Mouse (Mus musculus) layer of hippocampus, postnatal 14 days (tissue): ENCODE results near the gene Zfp280b. TPM values are rescaled to one million over a fixed set of nuclear protein-coding genes. Genes with fewer than 3 reads are reported as not detected.
"Not testable (repeated sequence)": the region's sequence is repeated elsewhere in the genome, so short reads cannot be mapped to it uniquely, and the experiment has no call there.

Source experiments
- DNase-seq, 2 experiments: peaks; one replicate each; pipeline ENCODE4 v3.0.0; 2021 to 2022; ENCODE audit warnings: low spot score in 2 of 2, mixed read lengths in 1 of 2
- microRNA-seq, 2 experiments: library from miRNA; unstranded; fragments of <30 nt; microRNA quantifications; one replicate each; pipeline ENCODE4 v1.2.0; 2021
- total RNA-seq, 2 experiments: library from RNA; stranded (reverse); gene quantifications; 2 replicates each; pipeline ENCODE4 v1.2.3; 2021

The Zfp280b gene
- total RNA-seq, 2 experiments from 2014 or later: 12.8 to 13.5 TPM

DNA sequence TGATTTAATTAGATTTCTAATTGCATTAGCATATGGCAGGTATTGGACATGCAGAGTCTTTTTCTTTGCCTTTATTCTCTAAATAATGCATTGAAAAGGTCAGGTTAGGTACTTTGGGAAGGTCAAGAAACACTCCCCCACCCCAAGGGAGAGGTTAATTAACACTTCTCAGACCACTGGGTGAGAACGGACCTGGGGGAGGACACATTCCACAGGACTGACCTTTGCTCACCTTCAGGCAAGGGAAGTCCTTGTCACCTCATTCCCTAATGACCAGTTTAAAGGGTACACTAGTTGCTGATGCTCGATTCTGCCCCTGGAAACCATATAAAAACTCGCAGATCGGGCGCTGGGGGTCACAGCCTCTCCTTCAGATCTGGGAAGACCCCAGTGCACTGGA lies 3.2 kb upstream of the Zfp280b start:
- no peak for DNase-seq

DNA sequence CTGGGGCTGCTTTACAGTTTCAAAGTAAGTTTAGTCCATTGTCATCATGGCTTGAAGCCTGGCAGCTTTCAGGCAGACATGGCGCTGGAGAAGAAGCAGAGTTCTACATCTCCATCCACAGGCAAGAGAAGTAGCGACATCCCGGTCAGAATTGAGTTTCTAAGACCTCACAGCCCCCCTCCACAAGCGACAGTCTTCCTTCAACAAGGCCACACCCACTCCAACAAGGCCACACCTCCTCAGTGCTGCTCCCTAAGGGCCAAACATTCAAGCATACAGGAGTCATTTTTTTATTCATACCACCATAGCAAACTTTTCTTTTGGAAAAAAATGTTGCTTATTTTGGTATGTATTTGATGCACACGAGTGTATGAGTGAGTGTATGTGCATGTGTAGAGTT lies 2.0 kb upstream of the Zfp280b start:
- no peak for DNase-seq

DNA sequence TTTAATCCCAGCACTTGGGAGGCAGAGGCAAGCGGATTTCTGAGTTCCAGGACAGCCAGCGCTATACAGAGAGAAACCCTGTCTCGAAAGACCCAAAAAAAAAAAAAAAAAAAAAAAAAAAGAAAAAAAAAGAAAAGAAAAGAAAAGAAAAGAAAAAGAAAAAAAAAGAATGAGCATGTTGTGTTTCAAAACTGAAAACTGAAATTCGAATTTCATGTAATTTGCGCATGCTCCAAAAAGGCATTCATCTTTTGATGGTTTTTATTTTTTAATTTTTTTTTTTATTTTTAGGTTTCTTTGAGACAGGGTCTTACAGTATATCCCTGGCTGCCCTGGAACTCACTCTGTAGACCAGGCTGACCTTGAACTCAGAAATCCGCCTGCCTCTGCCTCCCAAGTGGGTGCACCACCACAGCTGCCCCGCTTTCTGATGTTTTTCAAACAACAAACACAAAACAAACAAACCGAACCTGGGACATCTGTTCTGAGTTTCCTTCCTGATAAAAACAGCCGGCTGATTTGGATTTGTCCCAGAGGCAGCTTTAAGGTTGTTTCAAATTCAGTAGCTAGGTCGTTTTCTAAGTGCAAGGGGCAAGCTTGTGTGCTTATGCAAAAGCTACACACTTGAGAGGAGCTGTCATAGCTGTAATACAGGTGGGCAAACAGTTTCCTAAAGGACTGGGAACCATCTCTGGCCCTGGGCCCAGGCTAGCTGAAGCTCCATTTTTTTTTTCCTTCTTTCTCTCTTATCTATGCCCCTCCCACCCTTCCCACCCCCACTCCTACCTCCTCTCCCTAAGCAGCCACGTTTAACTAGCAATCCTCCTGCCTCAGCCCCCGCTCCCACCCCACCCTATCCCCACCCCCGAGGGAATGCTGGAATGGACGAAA lies 694 bp upstream of the Zfp280b start:
- peak in 1 of 2 experiments; percentile 12 for DNase-seq

DNA sequence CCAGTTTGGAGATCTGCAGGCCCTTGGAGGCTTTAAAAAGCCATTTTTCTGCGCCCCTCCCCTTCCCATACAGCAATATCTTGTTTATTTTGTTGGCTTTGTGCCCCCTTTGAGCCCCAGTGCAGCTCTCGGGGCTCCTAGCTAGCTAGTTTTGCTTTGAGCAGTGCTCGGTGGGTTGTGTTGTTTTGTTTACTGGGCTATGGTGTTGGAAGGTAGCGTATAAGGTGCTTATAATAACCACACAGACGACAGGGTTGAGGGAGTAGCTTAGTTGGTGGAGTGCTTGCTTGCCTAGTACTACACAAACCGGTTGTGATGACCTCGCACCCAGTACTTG lies 637 bp downstream of the Zfp280b start:
- no peak for DNase-seq

DNA sequence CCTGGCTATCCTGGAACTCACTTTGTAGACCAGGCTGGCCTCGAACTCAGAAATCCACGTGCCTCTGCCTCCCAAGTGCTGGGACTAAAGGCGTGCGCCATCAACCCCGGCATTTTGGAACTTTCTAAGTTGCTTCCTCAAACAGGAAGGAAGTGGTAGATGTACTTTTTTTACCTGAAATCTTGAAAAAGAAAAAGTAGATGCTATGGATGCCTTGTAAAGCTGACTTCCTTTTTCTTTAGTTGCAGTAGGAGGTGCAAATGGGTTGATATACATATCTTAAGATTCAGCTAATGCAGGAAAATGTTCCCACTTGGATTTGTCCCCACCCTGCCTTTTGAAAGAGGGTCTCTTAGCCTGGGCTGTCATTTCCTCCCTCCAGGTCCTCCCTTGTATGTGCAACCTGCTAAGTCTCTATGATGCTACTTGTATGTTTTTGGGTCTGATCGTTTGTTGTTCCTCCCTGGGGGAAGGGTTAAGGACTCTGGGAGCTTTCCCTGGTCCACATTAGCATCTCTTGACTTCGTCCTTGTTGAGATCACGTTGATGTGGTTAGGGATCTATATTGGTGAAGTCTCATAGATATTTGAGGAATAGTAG lies 1.7 kb downstream of the Zfp280b start:
- no peak for DNase-seq

DNA sequence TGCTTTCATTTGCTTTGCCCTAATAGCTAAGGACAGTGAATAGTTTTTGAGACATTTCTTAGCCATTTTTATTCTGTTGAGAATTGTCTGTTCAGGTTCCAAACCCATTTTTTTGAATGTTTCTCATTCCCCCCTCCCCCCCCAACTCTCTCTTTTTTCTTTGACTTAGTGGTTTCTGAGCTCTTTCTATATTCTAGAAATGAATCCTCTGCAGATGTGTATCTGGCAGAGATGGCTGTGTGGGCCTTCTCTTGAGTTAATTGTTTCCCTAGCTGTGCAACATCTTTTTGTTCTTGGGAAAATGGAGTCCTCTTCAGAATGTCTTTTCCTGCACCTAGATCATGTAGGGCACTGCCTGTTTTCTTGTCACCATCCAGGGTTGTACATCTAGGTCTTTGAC lies 2.8 kb downstream of the Zfp280b start:
- no peak for DNase-seq

DNA sequence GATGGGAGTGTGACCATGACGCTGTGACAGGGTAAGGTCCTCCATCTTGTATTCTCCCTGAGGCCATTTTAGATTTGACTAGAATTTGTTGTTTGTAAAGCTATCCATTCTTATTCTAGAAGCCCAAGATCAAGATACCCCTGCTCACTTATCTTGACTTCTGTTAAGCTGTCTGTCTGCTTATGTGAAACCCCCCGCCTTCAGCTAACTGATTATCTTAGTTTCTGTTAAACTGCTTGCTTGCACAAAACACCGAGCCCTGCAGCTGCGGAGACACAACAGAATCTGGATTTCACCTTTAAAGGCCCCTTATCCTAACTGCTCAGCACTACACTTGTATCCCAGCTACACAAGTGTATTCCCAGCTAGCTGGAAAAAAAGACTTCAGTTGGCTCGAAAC lies 4.5 kb downstream of the Zfp280b start:
- no peak for DNase-seq

DNA sequence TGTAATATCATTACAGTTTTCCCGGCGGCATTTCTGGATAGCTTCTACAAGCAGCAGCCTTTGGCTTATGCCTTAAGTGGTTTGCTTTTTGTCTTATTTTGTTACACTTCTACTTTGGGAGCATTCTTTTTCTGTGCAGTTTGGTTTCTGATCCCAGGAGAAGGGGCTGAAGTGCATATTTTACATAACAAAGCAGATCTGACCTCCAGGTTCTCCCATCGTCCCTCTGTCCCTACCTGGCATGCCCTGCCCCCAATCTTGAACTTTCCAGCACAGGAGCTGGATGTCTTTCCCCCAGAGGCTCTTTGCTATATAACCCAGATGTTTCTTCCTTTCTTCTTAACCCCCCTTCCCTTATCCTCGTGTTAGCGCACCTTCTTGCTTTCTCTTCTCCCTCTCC lies 12.9 kb downstream of the Zfp280b start:
- DNase-seq: no peak

DNA sequence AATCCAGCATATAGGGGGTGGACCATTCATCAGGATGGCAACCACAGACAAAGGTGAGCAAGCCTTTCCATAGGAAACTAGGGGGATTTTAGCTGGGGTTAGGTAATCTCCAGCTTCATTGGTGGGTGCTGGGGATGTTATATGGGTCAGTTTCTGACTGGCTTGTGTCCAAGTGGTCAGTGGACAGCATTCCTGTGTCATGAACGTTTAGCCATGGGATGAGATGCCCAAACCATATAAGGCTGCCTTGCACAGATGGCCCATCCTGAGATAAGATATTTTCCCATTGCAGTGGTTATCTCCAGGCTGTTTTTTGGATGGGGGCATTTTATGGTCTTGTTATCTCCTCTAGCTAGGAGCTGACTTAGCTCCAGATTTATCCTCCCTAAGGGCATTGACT lies 14.3 kb downstream of the Zfp280b start:
- DNase-seq: no peak

DNA sequence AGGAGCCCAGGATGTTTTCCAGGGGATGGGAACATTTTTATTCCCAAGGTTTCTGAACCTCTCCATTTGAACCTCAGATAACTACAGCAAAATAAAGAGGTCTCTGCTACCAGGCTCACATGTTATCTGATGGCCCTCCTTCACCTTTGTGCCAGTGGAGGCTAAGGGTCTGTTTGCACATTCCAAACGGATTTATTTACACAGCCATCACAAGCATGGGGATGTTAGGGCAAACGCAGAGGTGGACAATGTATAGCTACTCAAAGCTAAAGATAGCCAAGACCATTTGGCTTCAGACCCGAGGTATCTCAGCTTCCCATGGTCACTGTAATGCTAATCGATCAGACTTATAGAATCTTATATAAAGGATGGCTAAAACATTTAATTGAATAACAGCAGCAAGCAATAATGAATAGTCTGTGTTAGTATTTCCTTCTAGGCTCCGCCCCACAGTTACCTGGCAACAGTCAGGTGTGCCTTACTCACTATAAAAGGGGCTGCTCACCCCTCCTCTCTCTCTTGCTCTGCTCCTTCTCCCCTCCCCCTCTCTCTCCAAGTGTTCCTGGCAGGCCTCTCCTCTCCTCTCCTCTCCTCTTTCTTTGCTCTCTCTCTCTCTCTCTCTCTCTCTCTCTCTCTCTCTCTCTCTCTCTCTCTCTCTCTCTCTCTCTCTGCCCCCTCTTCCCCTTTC lies 14.9 kb downstream of the Zfp280b start:
- no peak for DNase-seq

DNA sequence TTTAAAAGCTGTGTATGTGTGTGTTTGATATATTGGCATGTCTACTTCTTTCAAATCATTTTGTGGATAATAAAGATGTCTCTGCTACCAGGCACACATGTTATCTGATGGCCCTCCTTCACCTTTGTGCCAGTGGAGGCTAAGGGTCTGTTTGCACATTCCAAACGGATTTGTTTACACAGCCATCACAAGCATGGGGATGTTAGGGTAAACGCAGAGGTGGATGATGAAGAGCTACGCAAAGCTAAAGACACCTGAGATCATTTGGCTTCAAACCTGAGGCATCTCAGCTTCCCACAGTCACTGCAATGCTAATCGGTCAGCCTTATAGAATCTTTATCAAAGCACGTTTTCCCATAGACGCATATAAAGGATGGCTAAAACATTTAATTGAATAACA lies 16.5 kb downstream of the Zfp280b start:
- no peak for DNase-seq

DNA sequence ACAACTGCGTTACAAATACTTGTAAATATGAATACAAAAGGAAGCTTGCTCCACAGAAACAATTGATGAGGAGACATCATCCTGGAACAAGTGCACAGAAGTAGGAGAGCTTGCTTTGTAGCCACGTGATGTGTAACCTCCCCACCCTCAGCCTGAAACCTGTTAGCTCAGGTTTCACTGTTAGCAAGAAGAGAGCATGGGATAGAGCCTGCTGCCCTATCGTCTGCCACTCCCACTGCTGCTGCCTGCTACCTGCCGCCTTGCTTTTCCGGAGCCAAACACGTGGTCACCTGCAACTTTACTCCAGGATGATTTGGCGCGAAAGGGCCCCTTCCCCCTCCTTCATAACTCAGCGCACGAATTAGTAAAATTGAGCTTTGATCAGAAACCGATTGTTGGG lies 19.4 kb downstream of the Zfp280b start:
- no peak for DNase-seq

DNA sequence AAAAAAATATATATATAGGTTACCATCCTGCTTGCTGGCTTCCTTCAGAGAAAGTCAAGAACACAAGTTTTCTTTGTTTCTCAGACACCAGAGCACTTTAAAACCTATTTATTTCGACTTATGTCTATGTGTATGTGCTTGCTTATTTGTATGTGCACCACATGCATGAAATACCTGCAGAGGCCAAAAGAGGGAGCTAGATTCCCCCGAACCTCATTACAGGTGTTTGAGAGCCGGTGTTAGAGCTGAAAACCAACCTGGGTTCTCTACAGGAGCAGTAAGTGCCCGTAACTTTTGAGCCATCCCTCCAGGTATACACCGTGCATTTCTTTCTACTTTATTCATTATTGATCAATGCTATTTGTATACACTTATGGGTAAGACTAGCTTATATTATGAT lies 30.0 kb downstream of the Zfp280b start:
- no peak for DNase-seq

DNA sequence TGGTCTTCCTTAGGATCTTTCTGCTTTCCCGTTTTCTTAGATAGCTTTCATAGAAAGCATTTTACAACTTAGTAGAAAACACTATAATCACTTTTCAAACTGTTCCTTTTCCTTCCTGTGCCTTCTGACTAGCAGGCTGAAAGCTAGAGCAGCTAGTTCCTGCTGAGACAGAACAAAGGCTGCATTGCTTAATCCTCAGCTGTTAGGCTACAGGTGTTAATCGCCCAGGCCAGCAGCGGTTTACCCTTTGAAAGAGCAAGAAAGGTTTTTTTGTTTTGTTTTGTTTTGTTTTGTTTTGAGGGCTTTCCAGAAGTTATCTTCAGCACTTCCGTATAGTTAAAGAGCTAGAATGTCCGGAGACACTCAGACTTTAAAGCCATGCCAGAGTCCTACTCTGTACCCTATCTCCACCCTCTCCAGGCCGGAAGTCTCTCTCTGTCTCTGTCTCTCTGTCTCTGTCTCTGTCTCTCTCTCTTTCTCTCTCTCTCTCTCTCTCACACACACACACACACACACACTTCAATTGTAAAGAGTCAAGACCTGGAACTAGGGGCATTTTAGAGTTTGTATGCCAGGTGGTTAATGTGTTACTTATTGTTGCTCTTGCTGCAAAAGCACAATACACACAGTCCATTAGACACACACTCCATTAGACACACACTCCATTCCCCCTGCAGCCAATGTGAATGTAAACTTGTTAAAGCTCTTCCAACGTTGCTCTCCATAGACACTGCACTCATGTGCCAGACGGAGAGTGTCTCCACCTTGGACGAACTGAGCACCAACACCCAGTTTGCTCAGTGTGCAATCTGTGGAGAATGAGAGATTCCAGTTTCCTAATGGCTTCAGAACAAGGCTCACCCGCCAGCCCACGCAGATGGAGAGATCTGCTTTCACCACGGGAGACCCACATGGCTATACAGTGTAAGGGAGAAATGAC lies 35.5 kb downstream of the Zfp280b start:
- DNase-seq: peak; percentile 8 to 47

DNA sequence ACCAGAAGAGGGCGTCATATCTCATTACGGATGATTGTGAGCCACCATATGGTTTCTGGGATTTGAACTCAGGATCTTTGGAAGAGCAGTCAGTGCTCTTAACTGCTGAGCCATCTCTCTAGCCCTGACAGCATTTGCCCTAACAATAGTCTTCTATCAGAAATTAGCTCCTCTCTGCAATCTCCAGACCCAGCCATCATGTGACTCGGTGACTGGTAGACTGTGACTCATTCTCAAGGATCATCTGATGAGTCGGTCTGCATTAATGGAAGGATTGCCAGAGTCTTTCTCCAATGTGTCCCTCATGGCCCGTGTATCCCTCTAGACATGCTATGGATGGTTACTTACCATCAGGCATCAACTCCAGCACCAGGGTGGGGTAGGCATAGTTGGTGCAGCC lies 39.6 kb downstream of the Zfp280b start:
- not testable (repeated sequence) for DNase-seq

DNA sequence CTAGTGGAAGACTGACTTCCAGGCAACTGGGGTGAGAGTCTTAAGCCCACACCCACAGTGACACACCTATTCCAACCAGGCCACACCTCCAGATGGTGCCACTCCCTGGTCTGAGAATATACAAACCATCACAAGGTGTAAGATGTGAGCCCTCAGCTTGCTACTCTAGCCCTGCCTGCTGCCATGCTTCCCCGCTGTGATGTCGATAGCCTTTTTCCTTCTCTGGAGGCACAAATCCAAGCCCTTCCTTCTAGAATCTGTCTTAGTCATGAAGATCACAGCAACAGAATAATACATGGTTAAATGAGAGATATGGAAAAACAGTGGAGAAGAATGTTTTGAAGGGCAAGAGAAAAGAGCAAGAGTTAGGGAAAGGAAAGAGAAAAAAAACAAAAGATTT lies 44.6 kb downstream of the Zfp280b start:
- not testable (repeated sequence) for DNase-seq

Small RNA genes lying within 50 kb of the gene (microRNA-seq; reads per million reads assigned to microRNA genes)
- 0 reads per million in 2 experiments for gene Mir6409

Other genes with a start within 250 kb of the Zfp280b start
- gene Gstt1, start 234.1 kb upstream of the Zfp280b start, total RNA-seq: 1 to 10 TPM; 4.6 to 4.7 TPM
- not detected for gene Gstt4, start 210.1 kb upstream of the Zfp280b start, total RNA-seq
- 1 to 10 TPM; 3.5 to 4.0 TPM for gene Gstt2, start 195.2 kb upstream of the Zfp280b start, total RNA-seq
- 100 to 1,000 TPM; 563 to 640 TPM for gene Mif, start 172.4 kb upstream of the Zfp280b start, total RNA-seq
- 1 to 10 TPM; 2.0 to 2.1 TPM for gene Derl3, start 139.2 kb upstream of the Zfp280b start, total RNA-seq
- gene Smarcb1, start 111.0 kb upstream of the Zfp280b start, total RNA-seq: 10 to 100 TPM; 80.6 to 84.5 TPM
- 100 to 1,000 TPM; 286 to 309 TPM for gene Chchd10, start 99.5 kb upstream of the Zfp280b start, total RNA-seq
- gene Mmp11, start 96.2 kb upstream of the Zfp280b start, total RNA-seq: 1 to 10 TPM; 2.3 to 3.3 TPM
- 1 to 10 TPM in 1 of 2 experiments, under 1 TPM in 1; 0.88 to 1.1 TPM for gene Gm867, start 92.0 kb upstream of the Zfp280b start, total RNA-seq
- not detected for gene Vpreb3, start 89.6 kb upstream of the Zfp280b start, total RNA-seq
- gene Gm5134, start 78.1 kb upstream of the Zfp280b start, total RNA-seq: not detected
- gene Slc5a4b, start 78.3 kb downstream of the Zfp280b start, total RNA-seq: under 1 TPM in 1 of 2 experiments, not detected in 1; 0.09 TPM
- gene Slc5a4a, start 114.8 kb downstream of the Zfp280b start, total RNA-seq: not detected
- 10 to 100 TPM; 69.2 to 82.5 TPM for gene Prmt2, start 205.2 kb downstream of the Zfp280b start, total RNA-seq
- 10 to 100 TPM; 97.2 to 99.4 TPM for gene S100b, start 221.2 kb downstream of the Zfp280b start, total RNA-seq